Mouse (Mus musculus) kidney, adult 2 months (tissue): Measurements from ENCODE around the gene Nfyc.

Experiments used
- CTCF ChIP-seq: fragments of 200-500 bp; conservative IDR thresholded peaks from 2 replicates; pipeline ENCODE4 v1.5.1; 2011; ENCODE audit warnings: low read depth, mild to moderate bottlenecking, control low read depth, low read length, moderate library complexity, mixed read lengths; ENCODE audit not compliant: insufficient read depth, insufficient read length
- POLR2A ChIP-seq: fragments of 200-500 bp; IDR thresholded peaks from one replicate; pipeline ENCODE4 v1.6.1; 2011; ENCODE audit warnings: low read depth, low read length, control low read depth

DNA sequence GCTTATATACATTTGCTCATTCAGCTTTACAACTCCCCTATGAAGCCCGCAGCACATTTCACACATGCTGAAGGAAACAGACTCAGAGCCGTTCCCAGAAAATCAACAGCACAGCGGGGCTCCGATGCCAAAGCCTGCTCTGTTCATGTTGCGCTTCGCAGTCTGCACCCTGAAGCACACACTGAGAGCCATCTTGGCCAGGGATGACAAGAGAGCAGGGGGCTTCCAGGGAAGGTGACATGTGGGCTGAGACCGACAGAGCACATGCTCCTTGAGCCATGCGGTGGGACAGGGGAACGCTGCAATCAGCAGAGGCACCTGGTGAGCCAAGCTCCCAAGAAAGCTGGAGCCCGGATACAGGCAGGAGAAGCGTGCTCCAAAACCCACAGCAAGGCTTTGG lies 18.1 kb upstream of the Nfyc start:
- no peak for TF ChIP-seq POLR2A
- TF ChIP-seq CTCF = no peak
